ENCODE assay signal across 9 mouse cellular contexts in the genomic region with DNA sequence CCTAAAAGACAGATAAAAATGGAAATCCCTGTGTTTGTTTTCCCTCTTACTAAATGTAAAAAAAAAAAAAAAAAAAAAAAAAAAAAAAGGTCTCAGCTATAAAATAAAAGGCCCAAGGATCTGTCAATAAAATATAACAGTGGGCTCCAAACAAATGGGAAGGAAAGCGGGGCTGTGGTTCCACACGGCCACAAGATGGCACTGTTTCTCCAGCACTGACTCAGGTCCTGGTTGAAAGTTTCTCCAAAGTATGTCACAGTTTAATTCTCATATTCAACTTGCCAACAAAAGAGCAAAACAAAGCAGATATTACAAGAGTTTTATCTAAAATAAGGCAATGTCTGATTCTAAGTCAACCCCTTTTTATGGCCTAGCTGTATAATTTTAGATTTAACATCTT. TPM values are rescaled to one million over a fixed set of nuclear protein-coding genes. Genes with fewer than 3 reads are reported as not detected.
DNase-seq lines count a peak whose midpoint lies in the region; ATAC-seq and TF ChIP-seq lines count a peak whose summit lies in the region.
"Had no signal": no experiment of that assay in that cellular context is flagged by ENCODE, and none has a peak within 500 bp of the region (broad histone marks: within the 10 kb centered on the region; RNA-seq: fewer than 3 reads in every experiment).

No protein-coding gene starts in this region.

- TF ChIP-seq CTCF in liver, postnatal 0 days (IDR thresholded peaks at IDR 0.05; ENCODE audit: low read depth): peak; percentile 88
- peak; percentile 60; the same call in 1 of the 2 replicates for TF ChIP-seq CTCF in olfactory bulb, adult 2 months (IDR thresholded peaks at IDR 0.05; ENCODE audit: insufficient read depth, low read depth, low read length)

- H3K9me3 ChIP-seq in liver, postnatal 0 days (ENCODE audit: low read length): no peaks in the 10 kb centered on the region
- H3K9me3 ChIP-seq: heart, embryonic 15.5 days had no signal

- no peak overlapping the region for H3K9ac ChIP-seq in liver, postnatal 0 days (replicated peaks)
- H3K9ac ChIP-seq: heart, embryonic 15.5 days had no signal

- H3K4me2 ChIP-seq in liver, postnatal 0 days (ENCODE audit: low read depth, low read length): no peak overlapping the region
- H3K4me2 ChIP-seq: heart, embryonic 15.5 days had no signal

- WGBS in liver, postnatal 0 days (ENCODE audit: insufficient replicate concordance): 1% methylated on average over 2 of the region's 2 CpGs
- 0% methylated on average over 2 of the region's 2 CpGs for WGBS in olfactory bulb, adult 2 months

- H3K36me3 ChIP-seq in liver, postnatal 0 days (replicated peaks; ENCODE audit: insufficient read depth, low read length): no peaks in the 10 kb centered on the region
- H3K36me3 ChIP-seq: heart, embryonic 15.5 days had no signal

- TF ChIP-seq POLR2A in olfactory bulb, adult 2 months (IDR thresholded peaks at IDR 0.05; ENCODE audit: insufficient read depth, low read depth, low read length): no peak

- no peak for ATAC-seq in liver, postnatal 0 days

- DNase-seq in B cell, adult 2 months: peak; percentile 73 to 78
- peak; percentile 58 for DNase-seq in R1 (ENCODE audit: low read depth, low spot score)
- peak; percentile 78 to 85 for DNase-seq in cerebellum, postnatal 10 days
- DNase-seq in gastrocnemius, adult 18-20 months (ENCODE audit: low spot score): peak; percentile 73
- peak; percentile 81 for DNase-seq in kidney, postnatal 14 days
- DNase-seq in liver, postnatal 0 days: peak; percentile 74
- peak; percentile 78 for DNase-seq in thymus, postnatal 0 days (ENCODE audit: low spot score)

- no peak overlapping the region for H3K27ac ChIP-seq in liver, postnatal 0 days (ENCODE audit: low read depth)
- H3K27ac ChIP-seq in olfactory bulb, adult 2 months (ENCODE audit: insufficient read depth, low read depth, low read length): no peak overlapping the region
- H3K27ac ChIP-seq: heart, embryonic 15.5 days had no signal

- H3K4me1 ChIP-seq in liver, postnatal 0 days (ENCODE audit: insufficient read depth): no peaks in the 10 kb centered on the region
- no peaks in the 10 kb centered on the region for H3K4me1 ChIP-seq in olfactory bulb, adult 2 months (ENCODE audit: control insufficient read depth, insufficient read depth, low read length)
- H3K4me1 ChIP-seq: heart, embryonic 15.5 days had no signal

- H3K27me3 ChIP-seq in liver, postnatal 0 days (ENCODE audit: insufficient read depth, low read length): no peaks in the 10 kb centered on the region

- no peak for TF ChIP-seq EP300 in liver, postnatal 0 days (IDR thresholded peaks at IDR 0.05; ENCODE audit: low read depth)

- H3K4me3 ChIP-seq in liver, postnatal 0 days (ENCODE audit: low read depth, low read length): no peak overlapping the region
- no peak overlapping the region for H3K4me3 ChIP-seq in olfactory bulb, adult 2 months (ENCODE audit: insufficient read depth, low read depth, low read length)
- H3K4me3 ChIP-seq: heart, embryonic 15.5 days had no signal

RNA-seq across cellular contexts. Expression of a gene that starts 43.8 kb away (rescaled TPM):
- total RNA-seq in gastrocnemius, adult 18-20 months (2021): 1 to 10 TPM; 3.8 to 5.9 TPM
- 37.1 and 41.9 TPM in 2 replicates for polyA plus RNA-seq in liver, postnatal 0 days (2015; fragmentation: Nextera tagmentation; extraction: Ambion mirVana)
- not detected in 2 replicates for polyA plus RNA-seq in olfactory bulb, adult 2 months (2012; ENCODE audit: insufficient read depth, insufficient read length, low replicate concordance, missing spikeins)
- 91.5 and 112 TPM in 2 replicates for polyA plus RNA-seq in thymus, postnatal 0 days (2015; fragmentation: Nextera tagmentation; extraction: Ambion mirVana)
